Mouse (Mus musculus): ENCODE results near the gene Apobec1.

The Apobec1 gene

GRCm38 (mm10) chr6:122545948-122546347, 56.3 kb downstream of the Apobec1 start:
- TF ChIP-seq GATA4 (IDR thresholded peaks at IDR 0.05; ENCODE audit: insufficient replicate concordance, low read length): no peak

GRCm38 (mm10) chr6:122545289-122545882, 56.9 kb downstream of the Apobec1 start:
- TF ChIP-seq GATA4 (IDR thresholded peaks at IDR 0.05; ENCODE audit: insufficient replicate concordance, low read length): no peak

- TF ChIP-seq GATA4 (IDR thresholded peaks at IDR 0.05; ENCODE audit: insufficient replicate concordance, low read length): no peak
Observed at GRCm38 (mm10) chr6:122544672-122545071, 57.6 kb downstream of the Apobec1 start.

GRCm38 (mm10) chr6:122543574-122543973, 58.7 kb downstream of the Apobec1 start:
- TF ChIP-seq GATA4 (IDR thresholded peaks at IDR 0.05; ENCODE audit: insufficient replicate concordance, low read length): no peak

GRCm38 (mm10) chr6:122539564-122539963, 62.7 kb downstream of the Apobec1 start:
- no peak for TF ChIP-seq GATA4 (IDR thresholded peaks at IDR 0.05; ENCODE audit: insufficient replicate concordance, low read length)

- TF ChIP-seq GATA4 (IDR thresholded peaks at IDR 0.05; ENCODE audit: insufficient replicate concordance, low read length): no peak
Observed at GRCm38 (mm10) chr6:122534032-122534431, 68.2 kb downstream of the Apobec1 start.

GRCm38 (mm10) chr6:122532883-122533302, 69.4 kb downstream of the Apobec1 start:
- TF ChIP-seq GATA4 (IDR thresholded peaks at IDR 0.05; ENCODE audit: insufficient replicate concordance, low read length): no peak

- no peak for TF ChIP-seq GATA4 (IDR thresholded peaks at IDR 0.05; ENCODE audit: insufficient replicate concordance, low read length)
Observed at GRCm38 (mm10) chr6:122531466-122532174, 70.6 kb downstream of the Apobec1 start.

- TF ChIP-seq GATA4 (IDR thresholded peaks at IDR 0.05; ENCODE audit: insufficient replicate concordance, low read length): no peak
Observed at GRCm38 (mm10) chr6:122528136-122528535, 74.1 kb downstream of the Apobec1 start.

Measured in liver, adult (tissue).